Mouse (Mus musculus): ENCODE measurements around the gene Gm2115. TPM values are rescaled to one million over a fixed set of nuclear protein-coding genes. Genes with fewer than 3 reads are reported as not detected.

The Gm2115 gene
- polyA plus RNA-seq, 1 experiment = 1.1 TPM

GRCm38 (mm10) chr7:84557332-84557731, 28.6 kb downstream of the Gm2115 start:
- Histone ChIP-seq H3K4me1 (ENCODE audit: control insufficient read depth, insufficient read depth, low read length) (no peaks in the 10 kb centered on the region), H3K4me3 (ENCODE audit: insufficient read depth, low read depth, low read length) (no peak overlapping the region), H3K36me3 (ENCODE audit: control insufficient read depth, insufficient read depth, low read length) (no peaks in the 10 kb centered on the region), H3K27me3 (replicated peaks; ENCODE audit: control insufficient read depth, insufficient read depth, low read length) (no peaks in the 10 kb centered on the region), H3K27ac (ENCODE audit: insufficient read depth, low read depth, low read length) (no peak overlapping the region)
- no peak for DNase-seq
- TF ChIP-seq POLR2A (IDR thresholded peaks at IDR 0.05; ENCODE audit: low read depth, low read length) = no peak
- 77% methylated on average over 3 of the region's 3 CpGs for WGBS

- no peak for DNase-seq
- Histone ChIP-seq H3K36me3 (ENCODE audit: control insufficient read depth, insufficient read depth, low read length) (no peaks in the 10 kb centered on the region), H3K27me3 (replicated peaks; ENCODE audit: control insufficient read depth, insufficient read depth, low read length) (no peaks in the 10 kb centered on the region), H3K27ac (ENCODE audit: insufficient read depth, low read depth, low read length) (no peak overlapping the region), H3K4me1 (ENCODE audit: control insufficient read depth, insufficient read depth, low read length) (no peaks in the 10 kb centered on the region), H3K4me3 (ENCODE audit: insufficient read depth, low read depth, low read length) (no peak overlapping the region)
- WGBS = 100% methylated on average over 1 of the region's 1 CpGs
- TF ChIP-seq POLR2A (IDR thresholded peaks at IDR 0.05; ENCODE audit: low read depth, low read length) (no peak), CTCF (conservative IDR thresholded peaks at IDR 0.05; ENCODE audit: insufficient read depth, insufficient read length, low read depth, low read length) (no peak)
Measured at GRCm38 (mm10) chr7:84560500-84560899, 31.7 kb downstream of the Gm2115 start.

- Histone ChIP-seq H3K36me3 (ENCODE audit: control insufficient read depth, insufficient read depth, low read length) (no peaks in the 10 kb centered on the region), H3K4me3 (ENCODE audit: insufficient read depth, low read depth, low read length) (no peak overlapping the region), H3K4me1 (ENCODE audit: control insufficient read depth, insufficient read depth, low read length) (peaks cover 3% of the 10 kb centered on the region; the same call in 1 of the 2 replicates), H3K27ac (ENCODE audit: insufficient read depth, low read depth, low read length) (no peak overlapping the region), H3K27me3 (replicated peaks; ENCODE audit: control insufficient read depth, insufficient read depth, low read length) (no peaks in the 10 kb centered on the region)
- 76% methylated on average over 3 of the region's 3 CpGs for WGBS
- TF ChIP-seq POLR2A (IDR thresholded peaks at IDR 0.05; ENCODE audit: low read depth, low read length) (no peak), CTCF (conservative IDR thresholded peaks at IDR 0.05; ENCODE audit: insufficient read depth, insufficient read length, low read depth, low read length) (no peak)
- DNase-seq = no peak
Measured at GRCm38 (mm10) chr7:84564236-84564635, 35.5 kb downstream of the Gm2115 start.

- DNase-seq = peak; percentile 32
- H3K4me1 ChIP-seq (ENCODE audit: control insufficient read depth, insufficient read depth, low read length) = peaks cover 3% of the 10 kb centered on the region; the same call in 1 of the 2 replicates
- WGBS = 53% methylated on average over 6 of the region's 6 CpGs
- H3K27ac ChIP-seq (ENCODE audit: insufficient read depth, low read depth, low read length) = 0 out of 2 replicates have a peak overlapping the region, but pooled peaks have one; percentile 11
- no peak for TF ChIP-seq POLR2A (IDR thresholded peaks at IDR 0.05; ENCODE audit: low read depth, low read length)
- no peak for TF ChIP-seq CTCF (conservative IDR thresholded peaks at IDR 0.05; ENCODE audit: insufficient read depth, insufficient read length, low read depth, low read length)
- H3K27me3 ChIP-seq (replicated peaks; ENCODE audit: control insufficient read depth, insufficient read depth, low read length) = no peaks in the 10 kb centered on the region
- H3K4me3 ChIP-seq (ENCODE audit: insufficient read depth, low read depth, low read length) = no peak overlapping the region
- H3K36me3 ChIP-seq (ENCODE audit: control insufficient read depth, insufficient read depth, low read length) = no peaks in the 10 kb centered on the region
Measured at GRCm38 (mm10) chr7:84566200-84566599, 37.4 kb downstream of the Gm2115 start.

GRCm38 (mm10) chr7:84577034-84577433, 48.3 kb downstream of the Gm2115 start:
- Histone ChIP-seq H3K27ac (ENCODE audit: insufficient read depth, low read depth, low read length) (no peak overlapping the region), H3K4me3 (ENCODE audit: insufficient read depth, low read depth, low read length) (no peak overlapping the region), H3K4me1 (ENCODE audit: control insufficient read depth, insufficient read depth, low read length) (no peaks in the 10 kb centered on the region), H3K27me3 (replicated peaks; ENCODE audit: control insufficient read depth, insufficient read depth, low read length) (no peaks in the 10 kb centered on the region), H3K36me3 (ENCODE audit: control insufficient read depth, insufficient read depth, low read length) (no peaks in the 10 kb centered on the region)
- no peak for DNase-seq
- WGBS = 77% methylated on average over 2 of the region's 2 CpGs
- TF ChIP-seq CTCF (conservative IDR thresholded peaks at IDR 0.05; ENCODE audit: insufficient read depth, insufficient read length, low read depth, low read length) (no peak), POLR2A (IDR thresholded peaks at IDR 0.05; ENCODE audit: low read depth, low read length) (no peak)

- Histone ChIP-seq H3K36me3 (ENCODE audit: control insufficient read depth, insufficient read depth, low read length) (no peaks in the 10 kb centered on the region), H3K4me1 (ENCODE audit: control insufficient read depth, insufficient read depth, low read length) (no peaks in the 10 kb centered on the region), H3K27ac (ENCODE audit: insufficient read depth, low read depth, low read length) (no peak overlapping the region), H3K27me3 (replicated peaks; ENCODE audit: control insufficient read depth, insufficient read depth, low read length) (no peaks in the 10 kb centered on the region), H3K4me3 (ENCODE audit: insufficient read depth, low read depth, low read length) (no peak overlapping the region)
- 100% methylated on average over 1 of the region's 1 CpGs for WGBS
- no peak for DNase-seq
- TF ChIP-seq CTCF (conservative IDR thresholded peaks at IDR 0.05; ENCODE audit: insufficient read depth, insufficient read length, low read depth, low read length) (no peak), POLR2A (IDR thresholded peaks at IDR 0.05; ENCODE audit: low read depth, low read length) (no peak)
Measured at GRCm38 (mm10) chr7:84578841-84579240, 50.1 kb downstream of the Gm2115 start.

GRCm38 (mm10) chr7:84579769-84580168, 51.0 kb downstream of the Gm2115 start:
- Histone ChIP-seq H3K27me3 (replicated peaks; ENCODE audit: control insufficient read depth, insufficient read depth, low read length) (no peaks in the 10 kb centered on the region), H3K4me3 (ENCODE audit: insufficient read depth, low read depth, low read length) (no peak overlapping the region), H3K36me3 (ENCODE audit: control insufficient read depth, insufficient read depth, low read length) (no peaks in the 10 kb centered on the region), H3K27ac (ENCODE audit: insufficient read depth, low read depth, low read length) (no peak overlapping the region), H3K4me1 (ENCODE audit: control insufficient read depth, insufficient read depth, low read length) (no peaks in the 10 kb centered on the region)
- DNase-seq = no peak
- 79% methylated on average over 1 of the region's 1 CpGs for WGBS
- TF ChIP-seq CTCF (conservative IDR thresholded peaks at IDR 0.05; ENCODE audit: insufficient read depth, insufficient read length, low read depth, low read length) (no peak), POLR2A (IDR thresholded peaks at IDR 0.05; ENCODE audit: low read depth, low read length) (no peak)

- H3K27me3 ChIP-seq (replicated peaks; ENCODE audit: control insufficient read depth, insufficient read depth, low read length) = no peaks in the 10 kb centered on the region
- no peak overlapping the region for H3K4me3 ChIP-seq (ENCODE audit: insufficient read depth, low read depth, low read length)
- H3K4me1 ChIP-seq (ENCODE audit: control insufficient read depth, insufficient read depth, low read length) = no peaks in the 10 kb centered on the region
- 81% methylated on average over 4 of the region's 4 CpGs for WGBS
- DNase-seq = no peak
- H3K36me3 ChIP-seq (ENCODE audit: control insufficient read depth, insufficient read depth, low read length) = no peaks in the 10 kb centered on the region; the same call in 1 of the 2 replicates
- TF ChIP-seq POLR2A (IDR thresholded peaks at IDR 0.05; ENCODE audit: low read depth, low read length) = no peak
- no peak for TF ChIP-seq CTCF (conservative IDR thresholded peaks at IDR 0.05; ENCODE audit: insufficient read depth, insufficient read length, low read depth, low read length)
- H3K27ac ChIP-seq (ENCODE audit: insufficient read depth, low read depth, low read length) = no peak overlapping the region
Measured at GRCm38 (mm10) chr7:84585086-84585485, 56.3 kb downstream of the Gm2115 start.
